Mouse (Mus musculus) lung, adult 2 months (tissue): ENCODE measurements around the gene Tmem102.
A peak's percentile ranks its signal among the peaks of the same experiment; 100 is the strongest.

Experiments used
- CTCF ChIP-seq: fragments of 200-500 bp; IDR thresholded peaks from 2 replicates; pipeline ENCODE4 v1.5.1; 2011; ENCODE audit warnings: mild to moderate bottlenecking, low read length, control low read depth; ENCODE audit not compliant: insufficient read depth
- POLR2A ChIP-seq: fragments of 200-500 bp; IDR thresholded peaks from 2 replicates; pipeline ENCODE4 v1.6.1; 2011; ENCODE audit warnings: low read depth, mild to moderate bottlenecking, control low read depth, low read length, borderline replicate concordance; ENCODE audit errors: extremely low read depth

- TF ChIP-seq CTCF (no peak), POLR2A (peak; percentile 81; the same call in 1 of the 2 replicates)
Observed at GRCm38 (mm10) chr11:69784793-69785272, 20.6 kb downstream of the Tmem102 start.
